Mouse (Mus musculus) MEL (cell line): ENCODE results near the gene Serpinb3a.

Experiments used
- CHD2 ChIP-seq: IDR thresholded peaks from 2 replicates; pipeline ENCODE4 v1.6.1; 2011; ENCODE audit warnings: low read length, improper control_type of control experiment
- CTCF ChIP-seq, 3 experiments: IDR thresholded peaks in 2 of 3; conservative IDR thresholded peaks in 1 of 3; 2 replicates each; pipeline ENCODE4 v1.5.1; 2011 to 2012; ENCODE audit warnings: low read length in 3 of 3, low read depth in 2 of 3, mild to moderate bottlenecking in 2 of 3, improper control_type of control experiment in 1 of 3, inconsistent platforms in 1 of 3, mixed read lengths in 1 of 3, moderate library complexity in 1 of 3; ENCODE audit not compliant: control insufficient read depth in 1 of 3, insufficient read depth in 1 of 3, poor library complexity in 1 of 3, severe bottlenecking in 1 of 3
- E2F4 ChIP-seq: IDR thresholded peaks from 2 replicates; pipeline ENCODE4 v1.6.1; 2011; ENCODE audit warnings: low read depth, low read length, improper control_type of control experiment, borderline replicate concordance
- EP300 ChIP-seq, 2 experiments: IDR thresholded peaks; 2 replicates each; pipeline ENCODE4 v1.6.1; 2011; ENCODE audit warnings: improper control_type of control experiment in 2 of 2, low read length in 2 of 2, low read depth in 1 of 2, mild to moderate bottlenecking in 1 of 2
- KAT2A ChIP-seq: conservative IDR thresholded peaks from 2 replicates; pipeline ENCODE4 v1.6.1; 2012; ENCODE audit warnings: low read depth, low read length, improper control_type of control experiment, inconsistent platforms
- POLR2A ChIP-seq, 2 experiments: IDR thresholded peaks; 2 replicates each; pipeline ENCODE4 v1.6.1; 2011 to 2012; ENCODE audit warnings: low read length in 2 of 2, mild to moderate bottlenecking in 2 of 2, control low read depth in 1 of 2, improper control_type of control experiment in 1 of 2, low read depth in 1 of 2, moderate library complexity in 1 of 2; ENCODE audit not compliant: control insufficient read depth in 1 of 2, insufficient read depth in 1 of 2, poor library complexity in 1 of 2
- TAL1 ChIP-seq: IDR thresholded peaks from 2 replicates; pipeline ENCODE4 v1.6.1; 2012; ENCODE audit warnings: mild to moderate bottlenecking, inconsistent platforms, low read length, moderate library complexity, mixed read lengths
- USF2 ChIP-seq, 2 experiments: IDR thresholded peaks; 2 replicates each; pipeline ENCODE4 v1.6.1; 2011 to 2012; ENCODE audit warnings: improper control_type of control experiment in 2 of 2, low read length in 2 of 2, borderline replicate concordance in 1 of 2, inconsistent platforms in 1 of 2, low read depth in 1 of 2, mild to moderate bottlenecking in 1 of 2; ENCODE audit not compliant: insufficient read depth in 1 of 2
- ZMIZ1 ChIP-seq: IDR thresholded peaks from 2 replicates; pipeline ENCODE4 v1.6.1; 2012; ENCODE audit warnings: low read depth, mild to moderate bottlenecking, inconsistent platforms, low read length, improper control_type of control experiment, moderate library complexity

DNA sequence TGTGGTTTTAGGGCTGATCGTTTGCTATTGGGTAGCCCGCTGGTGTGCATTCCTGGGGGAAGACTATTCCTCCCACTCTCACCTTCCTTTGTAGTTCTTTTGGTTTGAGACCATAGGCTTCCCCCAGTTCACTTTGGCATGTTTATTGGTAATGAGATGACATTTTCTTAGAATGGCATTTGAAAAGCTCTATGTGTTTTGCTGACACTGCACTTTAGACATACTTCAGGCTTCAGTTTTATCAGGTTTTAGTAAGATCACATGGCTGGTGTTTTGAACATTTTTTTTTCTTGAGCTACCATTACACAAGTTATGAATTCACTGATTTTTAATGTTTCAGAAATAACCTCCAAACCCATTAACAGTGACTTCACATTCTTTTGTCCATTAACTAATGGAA lies 50.3 kb downstream of the Serpinb3a start:
- TF ChIP-seq TAL1 (no peak), CHD2 (no peak), ZMIZ1 (no peak), E2F4 (no peak), CTCF (IDR thresholded peaks at IDR 0.05 in 2 of 3, conservative IDR thresholded peaks at IDR 0.05 in 1 of 3; ENCODE audit: control insufficient read depth in 1 of 3, insufficient read depth in 1 of 3, low read depth in 2 of 3, low read length in 3 of 3, poor library complexity in 1 of 3, severe bottlenecking in 1 of 3) (no peak), KAT2A (no peak), POLR2A (IDR thresholded peaks at IDR 0.05; ENCODE audit: control insufficient read depth in 1 of 2, insufficient read depth in 1 of 2, low read depth in 1 of 2, low read length in 2 of 2, poor library complexity in 1 of 2) (no peak), EP300 (IDR thresholded peaks at IDR 0.05; ENCODE audit: low read depth in 1 of 2, low read length in 2 of 2) (no peak), USF2 (IDR thresholded peaks at IDR 0.05; ENCODE audit: borderline replicate concordance in 1 of 2, insufficient read depth in 1 of 2, low read depth in 1 of 2, low read length in 2 of 2) (no peak)
